ENCODE assay signal across 18 mouse cellular contexts in genomic region chr3:131627476-131627875, GRCm38 (mm10).
"Had no signal": no experiment of that assay in that cellular context is flagged by ENCODE, and none has a peak within 500 bp of the region (broad histone marks: within the 10 kb centered on the region; RNA-seq: fewer than 3 reads in every experiment).

No protein-coding gene starts in this region.

- H3K4me3 ChIP-seq: midbrain, embryonic 10.5 days; midbrain, embryonic 13.5 days; midbrain, embryonic 15.5 days; myocyte; neural tube, embryonic 13.5 days; neural tube, embryonic 15.5 days had no signal

- H3K4me2 ChIP-seq: lung, embryonic 14.5 days; midbrain, embryonic 13.5 days; midbrain, embryonic 15.5 days; neural tube, embryonic 13.5 days; neural tube, embryonic 15.5 days had no signal

- H3K4me1 ChIP-seq: midbrain, embryonic 10.5 days; midbrain, embryonic 13.5 days; midbrain, embryonic 15.5 days had no signal

- H3K9me3 ChIP-seq: midbrain, embryonic 10.5 days; midbrain, embryonic 13.5 days; midbrain, embryonic 15.5 days; neural tube, embryonic 13.5 days; neural tube, embryonic 15.5 days had no signal

- ATAC-seq: midbrain, embryonic 13.5 days; midbrain, embryonic 15.5 days had no signal

- H3K27ac ChIP-seq: midbrain, embryonic 10.5 days; midbrain, embryonic 13.5 days; midbrain, embryonic 15.5 days; neural tube, embryonic 13.5 days; neural tube, embryonic 15.5 days had no signal

- DNase-seq: lung, adult 18-20 months; lung, embryonic 14.5 days; lung, postnatal 10 days; lung, postnatal 4 days; retina, postnatal 1 day; right cerebral cortex, adult 18-20 months; right cerebral cortex, postnatal 25 days; right cerebral cortex, postnatal 4 days; spleen, adult 18-20 months; thymus, adult 18-20 months; thymus, postnatal 14 days; thymus, postnatal 36 days had no signal

- H3K36me3 ChIP-seq: midbrain, embryonic 15.5 days had no signal

- H3K9ac ChIP-seq: lung, embryonic 14.5 days; midbrain, embryonic 13.5 days; midbrain, embryonic 15.5 days; neural tube, embryonic 13.5 days; neural tube, embryonic 15.5 days had no signal

- H3K27me3 ChIP-seq: midbrain, embryonic 13.5 days; midbrain, embryonic 15.5 days; neural tube, embryonic 13.5 days; neural tube, embryonic 15.5 days had no signal
